Mouse (Mus musculus) cerebellum, postnatal 14 days (tissue): Measurements from ENCODE around the gene Mllt1.

Experiments
- DNase-seq, 2 experiments: peaks; one replicate each; pipeline ENCODE4 v3.0.0; 2021; ENCODE audit warnings: mixed read lengths in 2 of 2

Mllt1 gene

GRCm38 (mm10) chr17:56934545-56935330, 477 bp downstream of the Mllt1 start:
- DNase-seq, result no peak

GRCm38 (mm10) chr17:56933395-56933794, 1.8 kb downstream of the Mllt1 start:
- no peak for DNase-seq

GRCm38 (mm10) chr17:56930026-56930425, 5.2 kb downstream of the Mllt1 start:
- DNase-seq, result no peak

- DNase-seq, result no peak
Measured at GRCm38 (mm10) chr17:56929530-56929929, 5.7 kb downstream of the Mllt1 start.

GRCm38 (mm10) chr17:56929101-56929500, 6.1 kb downstream of the Mllt1 start:
- DNase-seq, result no peak

- no peak for DNase-seq
Measured at GRCm38 (mm10) chr17:56925998-56926397, 9.2 kb downstream of the Mllt1 start.

GRCm38 (mm10) chr17:56919725-56920124, 15.5 kb downstream of the Mllt1 start:
- DNase-seq, result no peak

GRCm38 (mm10) chr17:56917166-56917565, 18.0 kb downstream of the Mllt1 start:
- no peak for DNase-seq

- DNase-seq, result no peak
Measured at GRCm38 (mm10) chr17:56913444-56913843, 21.8 kb downstream of the Mllt1 start.

- DNase-seq, result no peak
Measured at GRCm38 (mm10) chr17:56913023-56913422, 22.2 kb downstream of the Mllt1 start.

GRCm38 (mm10) chr17:56909764-56910163, 25.5 kb downstream of the Mllt1 start:
- DNase-seq, result peak; percentile 36 to 47

GRCm38 (mm10) chr17:56907887-56908286, 27.3 kb downstream of the Mllt1 start:
- DNase-seq, result no peak

GRCm38 (mm10) chr17:56907096-56907495, 28.1 kb downstream of the Mllt1 start:
- DNase-seq, result no peak

- DNase-seq, result no peak
Measured at GRCm38 (mm10) chr17:56906166-56906565, 29.0 kb downstream of the Mllt1 start.

- DNase-seq, result peak; percentile 25 to 38
Measured at GRCm38 (mm10) chr17:56902698-56903097, 32.5 kb downstream of the Mllt1 start.

GRCm38 (mm10) chr17:56897630-56898195, 37.5 kb downstream of the Mllt1 start:
- peak; percentile 91 to 93 for DNase-seq

- DNase-seq, result no peak
Measured at GRCm38 (mm10) chr17:56896513-56897129, 38.6 kb downstream of the Mllt1 start.

GRCm38 (mm10) chr17:56895368-56895918, 39.8 kb downstream of the Mllt1 start:
- DNase-seq, result no peak

- DNase-seq, result no peak
Measured at GRCm38 (mm10) chr17:56890018-56890417, 45.2 kb downstream of the Mllt1 start.

- DNase-seq, result peak in 1 of 2 experiments; percentile 26
Measured at GRCm38 (mm10) chr17:56888050-56888449, 47.2 kb downstream of the Mllt1 start.

GRCm38 (mm10) chr17:56884809-56885208, 50.4 kb downstream of the Mllt1 start:
- DNase-seq, result no peak

GRCm38 (mm10) chr17:56884331-56884730, 50.9 kb downstream of the Mllt1 start:
- DNase-seq, result peak in 1 of 2 experiments; percentile 35

- no peak for DNase-seq
Measured at GRCm38 (mm10) chr17:56883612-56884011, 51.6 kb downstream of the Mllt1 start.

GRCm38 (mm10) chr17:56877426-56877825, 57.8 kb downstream of the Mllt1 start:
- DNase-seq, result no peak
